Mouse (Mus musculus): ENCODE results near the gene Luc7l3.

The Luc7l3 gene

GRCm38 (mm10) chr11:94261585-94262370 lies 60.0 kb downstream of the Luc7l3 start:
- no peak for DNase-seq (ENCODE audit: low spot score in 2 of 2)

GRCm38 (mm10) chr11:94259814-94260213 lies 62.0 kb downstream of the Luc7l3 start:
- DNase-seq (ENCODE audit: low spot score in 2 of 2): no peak

GRCm38 (mm10) chr11:94257987-94258386 lies 63.8 kb downstream of the Luc7l3 start:
- no peak for DNase-seq (ENCODE audit: low spot score in 2 of 2)

GRCm38 (mm10) chr11:94255733-94256132 lies 66.1 kb downstream of the Luc7l3 start:
- no peak for DNase-seq (ENCODE audit: low spot score in 2 of 2)

- no peak for DNase-seq (ENCODE audit: low spot score in 2 of 2)
These were observed 68.1 kb downstream of the Luc7l3 start for GRCm38 (mm10) chr11:94253691-94254090.

GRCm38 (mm10) chr11:94253156-94253555 lies 68.6 kb downstream of the Luc7l3 start:
- no peak for DNase-seq (ENCODE audit: low spot score in 2 of 2)

GRCm38 (mm10) chr11:94246789-94247061 lies 75.1 kb downstream of the Luc7l3 start:
- no peak for DNase-seq (ENCODE audit: low spot score in 2 of 2)

GRCm38 (mm10) chr11:94245955-94246788 lies 75.6 kb downstream of the Luc7l3 start, which contains the start of gene Wfikkn2:
Gene Wfikkn2, minus strand, starts transcription at chr11:94246005.
- DNase-seq (ENCODE audit: low spot score in 2 of 2): peak in 1 of 2 experiments; percentile 17

- no peak for DNase-seq (ENCODE audit: low spot score in 2 of 2)
These were observed 77.4 kb downstream of the Luc7l3 start for GRCm38 (mm10) chr11:94244385-94244784.

- DNase-seq (ENCODE audit: low spot score in 2 of 2): no peak
These were observed 78.2 kb downstream of the Luc7l3 start for GRCm38 (mm10) chr11:94243422-94244180.

GRCm38 (mm10) chr11:94242760-94243421 lies 78.9 kb downstream of the Luc7l3 start:
- DNase-seq (ENCODE audit: low spot score in 2 of 2): no peak

GRCm38 (mm10) chr11:94239706-94240105 lies 82.1 kb downstream of the Luc7l3 start:
- no peak for DNase-seq (ENCODE audit: low spot score in 2 of 2)

- DNase-seq (ENCODE audit: low spot score in 2 of 2): no peak
These were observed 83.0 kb downstream of the Luc7l3 start for GRCm38 (mm10) chr11:94238786-94239185.
